Mouse (Mus musculus): ENCODE data around the gene Rapgef1. TPM values are rescaled to one million over a fixed set of nuclear protein-coding genes. Genes with fewer than 3 reads are reported as not detected.

Rapgef1 gene
- 18.1 and 19.3 TPM in 2 replicates for polyA plus RNA-seq (2012; rRNA removed)

GRCm38 (mm10) chr2:29619484-29620300, at the start of gene Rapgef1:
TSS of gene Rapgef1 (plus strand) at chr2:29619720.

DNA sequence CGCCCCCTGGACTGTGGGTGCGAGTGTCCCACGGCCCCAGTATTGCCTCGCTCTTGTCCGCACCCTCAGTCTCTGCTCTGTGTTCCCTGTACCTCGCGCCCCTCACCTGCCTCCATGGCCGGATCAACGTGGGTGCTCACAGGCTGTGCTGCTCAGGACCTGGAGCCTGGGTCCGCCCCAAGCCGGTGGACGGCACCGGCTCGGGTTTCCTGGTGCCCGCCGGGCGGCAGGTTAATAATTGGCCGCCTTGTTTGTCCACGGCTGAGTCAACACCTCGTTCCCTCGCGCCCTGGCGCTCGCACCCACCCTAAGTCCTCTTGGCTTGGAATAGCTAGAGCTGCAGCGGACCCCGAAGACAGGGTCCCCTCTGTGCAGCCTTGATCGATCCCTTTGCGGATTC, 132.0 kb downstream of the Rapgef1 start, which contains the start of gene Gm13420:
Gene Gm13420 (minus strand): TSS at position 189 of the 400 bp plus-strand sequence.

GRCm38 (mm10) chr2:29787104-29787917, 167.8 kb downstream of the Rapgef1 start, which contains the start of gene Coq4:
TSS of gene Coq4 (plus strand) at chr2:29787493.

DNA sequence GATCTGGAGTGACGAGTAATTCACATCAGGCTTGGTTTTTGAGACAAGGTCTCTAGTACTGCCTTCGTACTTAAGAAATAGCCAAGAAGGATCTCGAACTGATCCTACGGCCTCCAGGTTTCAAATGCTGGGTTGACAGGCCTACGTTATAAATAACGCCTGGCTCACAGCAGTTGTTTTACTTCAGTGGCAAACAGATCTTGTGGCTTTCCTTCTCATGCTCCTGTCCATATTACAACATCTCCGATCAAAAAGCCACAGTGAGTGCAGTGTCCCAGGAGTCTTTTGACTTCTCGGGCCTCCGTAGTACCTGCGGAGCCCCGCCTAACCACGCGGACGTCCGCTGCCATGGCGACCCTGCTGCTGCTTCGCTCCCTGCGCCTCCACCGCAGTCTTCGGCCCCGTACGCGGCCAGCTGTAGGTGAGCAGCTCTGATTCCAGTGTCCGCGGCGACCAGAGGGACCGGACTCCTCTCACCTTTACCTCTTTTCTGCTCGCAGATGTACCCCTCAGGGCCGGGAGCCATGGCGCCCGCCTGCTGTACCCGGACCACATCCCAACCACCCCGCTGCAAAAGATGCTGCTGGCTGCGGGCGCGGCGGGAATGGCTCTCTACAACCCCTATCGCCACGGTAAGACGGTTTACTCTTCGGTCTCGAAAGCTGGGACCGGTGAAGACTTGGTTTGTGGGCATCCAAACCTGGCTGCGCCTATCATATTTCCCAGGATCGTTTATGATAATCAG, 168.6 kb downstream of the Rapgef1 start, which contains the start of gene Trub2:
Gene Trub2 (minus strand): TSS at position 566 of the 745 bp plus-strand sequence.

Other genes with a start within 250 kb of the Rapgef1 start
- gene Gm13420, start 132.0 kb downstream of the Rapgef1 start, polyA plus RNA-seq (2012; rRNA removed) = 14.7 and 30.9 TPM in 2 replicates
- gene Gm13547, start 139.6 kb downstream of the Rapgef1 start, polyA plus RNA-seq (2012; rRNA removed) = not detected in 2 replicates
- gene Coq4, start 167.8 kb downstream of the Rapgef1 start, polyA plus RNA-seq (2012; rRNA removed) = 45.6 and 57.5 TPM in 2 replicates
- gene Trub2, start 168.8 kb downstream of the Rapgef1 start, polyA plus RNA-seq (2012; rRNA removed) = 6.2 and 7.7 TPM in 2 replicates
- gene Slc27a4, start 182.9 kb downstream of the Rapgef1 start, polyA plus RNA-seq (2012; rRNA removed) = 31.2 and 41.3 TPM in 2 replicates
- gene Urm1, start 200.4 kb downstream of the Rapgef1 start, polyA plus RNA-seq (2012; rRNA removed) = 18.9 and 26.9 TPM in 2 replicates
- gene Cercam, start 249.4 kb downstream of the Rapgef1 start, polyA plus RNA-seq (2012; rRNA removed) = 10.4 and 13.8 TPM in 2 replicates

Measured in stomach, adult 2 months (tissue).